Mouse (Mus musculus): ENCODE results near the gene Cfap300. TPM values are rescaled to one million over a fixed set of nuclear protein-coding genes. Genes with fewer than 3 reads are reported as not detected.
A peak's percentile ranks its signal among the peaks of the same experiment; 100 is the strongest.

Gene Cfap300
- polyA plus RNA-seq, 2 experiments, result 9.5 to 12.5 TPM

- H3K9me3 ChIP-seq (ENCODE audit: control insufficient read depth, low read length), result no peaks in the 10 kb centered on the region
- 0 out of 2 replicates have a peak, but pooled peaks cover 6% of the 10 kb centered on the region for H3K4me1 ChIP-seq (ENCODE audit: control insufficient read depth, insufficient read depth, low read length)
- DNase-seq (ENCODE audit: low spot score) (no peak), ATAC-seq (ENCODE audit: low FRiP score, low read depth) (peak; percentile 42; the same call in 1 of the 2 replicates)
- no peak overlapping the region for H3K9ac ChIP-seq (ENCODE audit: low read depth, low read length, severe bottlenecking)
- H3K36me3 ChIP-seq (ENCODE audit: control insufficient read depth, insufficient read depth, low read length), result peaks cover 45% of the 10 kb centered on the region
- H3K27me3 ChIP-seq (ENCODE audit: control insufficient read depth, insufficient read depth, low read length), result no peaks in the 10 kb centered on the region
- no peak overlapping the region for H3K27ac ChIP-seq (replicated peaks; ENCODE audit: low read depth, low read length)
- H3K4me3 ChIP-seq (replicated peaks; ENCODE audit: low read length), result no peak overlapping the region
- H3K4me2 ChIP-seq (replicated peaks; ENCODE audit: low read depth, low read length, severe bottlenecking), result no peak overlapping the region
- 38% methylated on average over 2 of the region's 2 CpGs for WGBS
- TF ChIP-seq POLR2A (IDR thresholded peaks at IDR 0.05; ENCODE audit: borderline replicate concordance, extremely low read depth, insufficient read depth, insufficient read length), result no peak
Observed at GRCm38 (mm10) chr9:7983665-7984064, 59.0 kb downstream of the Cfap300 start.

GRCm38 (mm10) chr9:7980162-7980561, 62.5 kb downstream of the Cfap300 start:
- H3K9ac ChIP-seq (ENCODE audit: low read depth, low read length, severe bottlenecking), result no peak overlapping the region
- H3K36me3 ChIP-seq (ENCODE audit: control insufficient read depth, insufficient read depth, low read length), result peaks cover 45% of the 10 kb centered on the region
- TF ChIP-seq POLR2A (IDR thresholded peaks at IDR 0.05; ENCODE audit: borderline replicate concordance, extremely low read depth, insufficient read depth, insufficient read length), result no peak
- no peaks in the 10 kb centered on the region for H3K9me3 ChIP-seq (ENCODE audit: control insufficient read depth, low read length)
- 0 out of 2 replicates have a peak, but pooled peaks cover 6% of the 10 kb centered on the region for H3K4me1 ChIP-seq (ENCODE audit: control insufficient read depth, insufficient read depth, low read length)
- no peak overlapping the region for H3K4me2 ChIP-seq (replicated peaks; ENCODE audit: low read depth, low read length, severe bottlenecking)
- no peak for ATAC-seq (ENCODE audit: low FRiP score, low read depth)
- H3K4me3 ChIP-seq (replicated peaks; ENCODE audit: low read length), result no peak overlapping the region
- no peak overlapping the region for H3K27ac ChIP-seq (replicated peaks; ENCODE audit: low read depth, low read length)
- DNase-seq (ENCODE audit: low spot score), result no peak
- 90% methylated on average over 2 of the region's 2 CpGs for WGBS
- no peaks in the 10 kb centered on the region for H3K27me3 ChIP-seq (ENCODE audit: control insufficient read depth, insufficient read depth, low read length)

DNA sequence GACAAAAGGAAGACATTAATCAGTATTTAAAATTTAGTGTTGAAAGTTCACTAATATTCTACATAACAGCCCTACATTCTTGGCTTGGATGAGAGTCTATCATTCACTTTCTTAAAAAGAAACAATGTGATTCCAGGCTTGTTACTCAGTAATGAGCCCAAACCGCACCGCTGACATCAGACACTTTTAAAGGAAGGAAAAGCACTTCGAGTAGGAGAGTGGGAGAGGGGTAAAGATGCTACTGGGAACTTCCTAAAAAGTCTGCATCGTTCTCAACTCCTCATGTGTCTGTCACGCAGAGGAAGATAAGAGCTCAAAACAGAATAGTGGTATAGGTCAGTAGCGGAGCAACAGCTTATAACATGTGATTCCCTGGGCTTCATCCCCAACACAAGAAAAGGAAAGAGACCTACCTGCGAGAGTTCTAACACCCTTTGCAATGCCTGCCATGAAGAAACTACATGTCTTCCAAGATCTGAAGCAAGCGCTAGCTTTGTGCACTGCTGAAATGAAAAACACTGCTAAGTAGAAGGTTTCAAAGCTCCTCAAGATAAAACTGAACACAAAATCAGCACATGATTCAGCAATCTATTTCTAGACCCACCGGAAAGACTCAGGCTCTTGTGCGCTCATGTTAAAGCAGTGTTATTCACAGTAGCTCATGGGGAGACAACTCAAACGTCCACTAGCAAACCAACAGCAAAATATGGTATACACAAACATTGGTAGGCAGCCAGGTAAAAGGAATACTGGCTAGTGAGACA, 63.3 kb downstream of the Cfap300 start:
- Histone ChIP-seq H3K4me2 (replicated peaks; ENCODE audit: low read depth, low read length, severe bottlenecking) (no peak overlapping the region), H3K27ac (replicated peaks; ENCODE audit: low read depth, low read length) (no peak overlapping the region), H3K27me3 (ENCODE audit: control insufficient read depth, insufficient read depth, low read length) (no peaks in the 10 kb centered on the region), H3K4me1 (ENCODE audit: control insufficient read depth, insufficient read depth, low read length) (0 out of 2 replicates have a peak, but pooled peaks cover 5% of the 10 kb centered on the region), H3K4me3 (replicated peaks; ENCODE audit: low read length) (no peak overlapping the region), H3K9me3 (ENCODE audit: control insufficient read depth, low read length) (no peaks in the 10 kb centered on the region), H3K9ac (ENCODE audit: low read depth, low read length, severe bottlenecking) (no peak overlapping the region), H3K36me3 (ENCODE audit: control insufficient read depth, insufficient read depth, low read length) (peaks cover 45% of the 10 kb centered on the region)
- ATAC-seq (ENCODE audit: low FRiP score, low read depth) (no peak), DNase-seq (ENCODE audit: low spot score) (no peak)
- no peak for TF ChIP-seq POLR2A (IDR thresholded peaks at IDR 0.05; ENCODE audit: borderline replicate concordance, extremely low read depth, insufficient read depth, insufficient read length)
- 90% methylated on average over 11 of the region's 11 CpGs for WGBS

DNA sequence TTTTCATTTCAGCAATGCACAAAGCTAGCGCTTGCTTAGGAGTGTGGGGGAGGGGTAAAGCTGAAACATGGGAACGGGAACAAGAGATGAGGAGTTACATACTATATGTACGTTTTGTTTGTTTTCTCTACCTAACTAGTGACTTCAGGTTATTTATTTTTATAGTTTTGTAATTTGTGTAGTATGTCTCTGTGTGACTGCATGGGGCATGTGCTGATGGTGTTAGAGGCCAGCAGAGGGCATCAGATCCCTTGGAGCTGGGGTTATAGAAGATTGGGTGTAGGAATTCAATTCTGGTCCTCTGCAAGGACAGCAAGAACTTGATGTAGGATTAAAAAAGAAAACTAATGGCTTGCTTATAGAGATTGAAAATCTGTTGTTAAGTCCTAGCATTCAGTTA, 64.1 kb downstream of the Cfap300 start:
- H3K27me3 ChIP-seq (ENCODE audit: control insufficient read depth, insufficient read depth, low read length), result no peaks in the 10 kb centered on the region
- no peak overlapping the region for H3K4me2 ChIP-seq (replicated peaks; ENCODE audit: low read depth, low read length, severe bottlenecking)
- TF ChIP-seq POLR2A (IDR thresholded peaks at IDR 0.05; ENCODE audit: borderline replicate concordance, extremely low read depth, insufficient read depth, insufficient read length), result no peak
- 77% methylated on average over 3 of the region's 3 CpGs for WGBS
- H3K9ac ChIP-seq (ENCODE audit: low read depth, low read length, severe bottlenecking), result no peak overlapping the region
- ATAC-seq (ENCODE audit: low FRiP score, low read depth), result no peak
- H3K4me1 ChIP-seq (ENCODE audit: control insufficient read depth, insufficient read depth, low read length), result 0 out of 2 replicates have a peak, but pooled peaks cover under 1% of the 10 kb centered on the region
- no peak overlapping the region for H3K4me3 ChIP-seq (replicated peaks; ENCODE audit: low read length)
- peaks cover 52% of the 10 kb centered on the region for H3K36me3 ChIP-seq (ENCODE audit: control insufficient read depth, insufficient read depth, low read length)
- DNase-seq (ENCODE audit: low spot score), result no peak
- no peaks in the 10 kb centered on the region for H3K9me3 ChIP-seq (ENCODE audit: control insufficient read depth, low read length)
- no peak overlapping the region for H3K27ac ChIP-seq (replicated peaks; ENCODE audit: low read depth, low read length)

GRCm38 (mm10) chr9:7977587-7977986, 65.0 kb downstream of the Cfap300 start:
- H3K4me3 ChIP-seq (replicated peaks; ENCODE audit: low read length), result no peak overlapping the region
- no peak for TF ChIP-seq POLR2A (IDR thresholded peaks at IDR 0.05; ENCODE audit: borderline replicate concordance, extremely low read depth, insufficient read depth, insufficient read length)
- H3K36me3 ChIP-seq (ENCODE audit: control insufficient read depth, insufficient read depth, low read length), result peaks cover 55% of the 10 kb centered on the region
- H3K4me1 ChIP-seq (ENCODE audit: control insufficient read depth, insufficient read depth, low read length), result no peaks in the 10 kb centered on the region
- no peaks in the 10 kb centered on the region for H3K27me3 ChIP-seq (ENCODE audit: control insufficient read depth, insufficient read depth, low read length)
- H3K9ac ChIP-seq (ENCODE audit: low read depth, low read length, severe bottlenecking), result no peak overlapping the region
- no peaks in the 10 kb centered on the region for H3K9me3 ChIP-seq (ENCODE audit: control insufficient read depth, low read length)
- 76% methylated on average over 5 of the region's 5 CpGs for WGBS
- no peak overlapping the region for H3K27ac ChIP-seq (replicated peaks; ENCODE audit: low read depth, low read length)
- ATAC-seq (ENCODE audit: low FRiP score, low read depth), result no peak
- DNase-seq (ENCODE audit: low spot score), result no peak
- no peak overlapping the region for H3K4me2 ChIP-seq (replicated peaks; ENCODE audit: low read depth, low read length, severe bottlenecking)
